In genomic region chr8:92469141-92470000, GRCm38 (mm10) we compare ENCODE assay signal across 18 mouse cellular contexts.
DNase-seq lines count a peak whose midpoint lies in the region; ATAC-seq lines count a peak whose summit lies in the region.
"Had no signal": no experiment of that assay in that cellular context is flagged by ENCODE, and none has a peak within 500 bp of the region (broad histone marks: within the 10 kb centered on the region; RNA-seq: fewer than 3 reads in every experiment).

No protein-coding gene starts in this region.

- H3K36me3 ChIP-seq in forebrain, embryonic 10.5 days (replicated peaks) = no peaks in the 10 kb centered on the region
- no peaks in the 10 kb centered on the region for H3K36me3 ChIP-seq in hindbrain, embryonic 14.5 days (replicated peaks; ENCODE audit: control insufficient read depth, insufficient read depth)
- no peaks in the 10 kb centered on the region for H3K36me3 ChIP-seq in midbrain, embryonic 14.5 days (ENCODE audit: control insufficient read depth, insufficient read depth, low read length)
- H3K36me3 ChIP-seq: heart, embryonic 10.5 days; liver, embryonic 13.5 days; stomach, embryonic 15.5 days had no signal

- peak overlapping the region; percentile 24; the same call in 1 of the 2 replicates for H3K9ac ChIP-seq in hindbrain, embryonic 14.5 days
- no peak overlapping the region for H3K9ac ChIP-seq in midbrain, embryonic 14.5 days (replicated peaks; ENCODE audit: low read length)
- H3K9ac ChIP-seq: liver, embryonic 13.5 days; stomach, embryonic 15.5 days had no signal

- H3K4me1 ChIP-seq in forebrain, embryonic 10.5 days = peaks cover 18% of the 10 kb centered on the region
- peaks cover 9% of the 10 kb centered on the region for H3K4me1 ChIP-seq in hindbrain, embryonic 14.5 days (replicated peaks; ENCODE audit: control insufficient read depth, insufficient read depth, low read length)
- H3K4me1 ChIP-seq in midbrain, embryonic 14.5 days (ENCODE audit: control insufficient read depth, insufficient read depth, low read length) = peaks cover 24% of the 10 kb centered on the region
- H3K4me1 ChIP-seq: liver, embryonic 13.5 days; stomach, embryonic 15.5 days had no signal

- 0 out of 2 replicates have a peak, but pooled peaks cover 2% of the 10 kb centered on the region for H3K9me3 ChIP-seq in forebrain, embryonic 10.5 days
- H3K9me3 ChIP-seq in hindbrain, embryonic 14.5 days (ENCODE audit: control insufficient read depth, low read length) = no peaks in the 10 kb centered on the region
- no peaks in the 10 kb centered on the region for H3K9me3 ChIP-seq in midbrain, embryonic 14.5 days (ENCODE audit: control insufficient read depth, low read length)
- H3K9me3 ChIP-seq: heart, embryonic 10.5 days; liver, embryonic 13.5 days; stomach, embryonic 15.5 days had no signal

- no peak overlapping the region for H3K4me3 ChIP-seq in forebrain, embryonic 10.5 days
- no peak overlapping the region for H3K4me3 ChIP-seq in hindbrain, embryonic 14.5 days (replicated peaks; ENCODE audit: low read length)
- no peak overlapping the region for H3K4me3 ChIP-seq in midbrain, embryonic 14.5 days (replicated peaks; ENCODE audit: low read depth, low read length)
- H3K4me3 ChIP-seq: heart, embryonic 10.5 days; liver, embryonic 13.5 days; stomach, embryonic 15.5 days had no signal

- DNase-seq in embryo, embryonic 10.5 days (ENCODE audit: low spot score) = peak; percentile 75
- peak; percentile 35 for DNase-seq in forebrain, embryonic 10.5 days (ENCODE audit: extremely low spot score, low spot score)
- peak; percentile 65 for DNase-seq in hindbrain, embryonic 14.5 days (ENCODE audit: low spot score)
- peak; percentile 83 for DNase-seq in midbrain, embryonic 14.5 days
- DNase-seq in spleen, postnatal 10 days (ENCODE audit: low spot score in 2 of 2) = no peak
- no peak for DNase-seq in kidney, postnatal 36 days
- DNase-seq in adrenal gland, postnatal 36 days = no peak
- DNase-seq: cerebellum, adult 18-20 months; gastrocnemius, postnatal 14 days; kidney, adult 18-20 months; liver, embryonic 13.5 days; lung, postnatal 10 days; right cerebral cortex, postnatal 4 days; thymus, postnatal 36 days had no signal

- H3K4me2 ChIP-seq in hindbrain, embryonic 14.5 days (replicated peaks) = peak overlapping the region; percentile 15
- peak overlapping the region; percentile 9; the same call in 1 of the 2 replicates for H3K4me2 ChIP-seq in midbrain, embryonic 14.5 days (ENCODE audit: low read length)
- H3K4me2 ChIP-seq: liver, embryonic 13.5 days; stomach, embryonic 15.5 days had no signal

- 24% methylated on average over 19 of the region's 19 CpGs for WGBS in forebrain, embryonic 10.5 days
- 24% methylated on average over 19 of the region's 19 CpGs for WGBS in hindbrain, embryonic 14.5 days
- 17% methylated on average over 19 of the region's 19 CpGs for WGBS in midbrain, embryonic 14.5 days

- peaks cover 82% of the 10 kb centered on the region for H3K27me3 ChIP-seq in forebrain, embryonic 10.5 days (ENCODE audit: poor library complexity, severe bottlenecking)
- H3K27me3 ChIP-seq in hindbrain, embryonic 14.5 days (ENCODE audit: control insufficient read depth, insufficient read depth, low read length) = peaks cover 9% of the 10 kb centered on the region
- H3K27me3 ChIP-seq in midbrain, embryonic 14.5 days (ENCODE audit: control insufficient read depth, insufficient read depth, low read length) = no peaks in the 10 kb centered on the region
- H3K27me3 ChIP-seq: liver, embryonic 13.5 days; stomach, embryonic 15.5 days had no signal

- no peak for ATAC-seq in hindbrain, embryonic 14.5 days (ENCODE audit: low FRiP score)
- ATAC-seq in midbrain, embryonic 14.5 days (ENCODE audit: low FRiP score, low TSS enrichment) = no peak; the same call in 1 of the 2 replicates
- ATAC-seq in megakaryocyte-erythroid progenitor cell, adult 5-6 weeks (replicated peaks; ENCODE audit: low FRiP score, low TSS enrichment, poor library complexity, severe bottlenecking) = no peak
- ATAC-seq: CD4-positive, CD25-positive, alpha-beta regulatory T cell, adult 4 months had no signal

- peak overlapping the region; percentile 45; the same call in 1 of the 2 replicates for H3K27ac ChIP-seq in forebrain, embryonic 10.5 days
- H3K27ac ChIP-seq in hindbrain, embryonic 14.5 days = no peak overlapping the region
- peak overlapping the region; percentile 73 for H3K27ac ChIP-seq in midbrain, embryonic 14.5 days (replicated peaks; ENCODE audit: low read depth, low read length)
- H3K27ac ChIP-seq: heart, embryonic 10.5 days; liver, embryonic 13.5 days; stomach, embryonic 15.5 days had no signal

Comparison
In these comparisons a context has a peak if more than half of its experiments do, and no peak if none do; other contexts are left out.
1. DNase-seq: peak in embryo, embryonic 10.5 days (single experiment), forebrain, embryonic 10.5 days (single experiment), hindbrain, embryonic 14.5 days (single experiment) and midbrain, embryonic 14.5 days (single experiment); none in spleen, postnatal 10 days (0 of 2), kidney, postnatal 36 days (0 of 2) and adrenal gland, postnatal 36 days (0 of 2).